Mouse (Mus musculus) MEL (cell line): ENCODE measurements around the gene Golga3.

ENCODE experiments used
- CTCF ChIP-seq, 3 experiments: IDR thresholded peaks in 2 of 3; conservative IDR thresholded peaks in 1 of 3; 2 replicates each; pipeline ENCODE4 v1.5.1; 2011 to 2012; ENCODE audit warnings: low read length in 3 of 3, low read depth in 2 of 3, mild to moderate bottlenecking in 2 of 3, improper control_type of control experiment in 1 of 3, inconsistent platforms in 1 of 3, mixed read lengths in 1 of 3, moderate library complexity in 1 of 3; ENCODE audit not compliant: control insufficient read depth in 1 of 3, insufficient read depth in 1 of 3, poor library complexity in 1 of 3, severe bottlenecking in 1 of 3
- EP300 ChIP-seq, 2 experiments: IDR thresholded peaks; 2 replicates each; pipeline ENCODE4 v1.6.1; 2011; ENCODE audit warnings: improper control_type of control experiment in 2 of 2, low read length in 2 of 2, low read depth in 1 of 2, mild to moderate bottlenecking in 1 of 2
- ETS1 ChIP-seq: IDR thresholded peaks from 2 replicates; pipeline ENCODE4 v1.6.1; 2012; ENCODE audit warnings: low read depth, mild to moderate bottlenecking, inconsistent platforms, low read length, improper control_type of control experiment, moderate library complexity
- GATA1 ChIP-seq: IDR thresholded peaks from 2 replicates; pipeline ENCODE4 v1.6.1; 2011; ENCODE audit warnings: low read depth, low read length, improper control_type of control experiment
- MYC ChIP-seq: IDR thresholded peaks from 2 replicates; pipeline ENCODE4 v1.6.1; 2011; ENCODE audit warnings: low read depth, mild to moderate bottlenecking, low read length, improper control_type of control experiment, moderate library complexity
- POLR2A ChIP-seq, 2 experiments: IDR thresholded peaks; 2 replicates each; pipeline ENCODE4 v1.6.1; 2011 to 2012; ENCODE audit warnings: low read length in 2 of 2, mild to moderate bottlenecking in 2 of 2, control low read depth in 1 of 2, improper control_type of control experiment in 1 of 2, low read depth in 1 of 2, moderate library complexity in 1 of 2; ENCODE audit not compliant: control insufficient read depth in 1 of 2, insufficient read depth in 1 of 2, poor library complexity in 1 of 2
- POLR2AphosphoS2 ChIP-seq: IDR thresholded peaks from 2 replicates; pipeline ENCODE4 v1.6.1; 2011; ENCODE audit warnings: low read length, improper control_type of control experiment
- SIN3A ChIP-seq: IDR thresholded peaks from 2 replicates; pipeline ENCODE4 v1.6.1; 2012; ENCODE audit warnings: low read length, improper control_type of control experiment, inconsistent platforms
- TAL1 ChIP-seq: IDR thresholded peaks from 2 replicates; pipeline ENCODE4 v1.6.1; 2012; ENCODE audit warnings: mild to moderate bottlenecking, inconsistent platforms, low read length, moderate library complexity, mixed read lengths
- TCF12 ChIP-seq: IDR thresholded peaks from 2 replicates; pipeline ENCODE4 v1.6.1; 2014; ENCODE audit warnings: low read depth, mild to moderate bottlenecking, inconsistent platforms, low read length, improper control_type of control experiment, moderate library complexity

DNA sequence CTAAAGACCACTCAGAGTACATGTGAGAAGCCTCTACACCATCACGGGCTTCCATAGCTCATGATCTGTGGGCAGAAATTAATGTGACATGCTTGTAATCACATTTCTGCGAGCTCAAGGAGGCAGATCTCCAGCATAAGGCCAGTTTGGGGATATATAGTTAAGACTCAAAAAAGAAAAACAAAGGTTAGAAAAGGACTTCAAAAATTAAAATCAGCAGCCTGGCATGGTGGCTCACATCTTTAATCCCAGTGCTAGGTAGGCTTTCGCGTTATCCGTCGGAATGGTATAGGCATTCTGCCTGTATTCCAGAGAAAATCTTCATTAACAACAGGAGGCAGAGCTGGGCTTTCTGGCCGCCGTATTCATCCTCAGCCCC lies 53.9 kb downstream of the Golga3 start:
- TF ChIP-seq POLR2AphosphoS2, result no peak
- no peak for TF ChIP-seq ETS1
- TF ChIP-seq TCF12, result no peak
- no peak for TF ChIP-seq CTCF (IDR thresholded peaks at IDR 0.05 in 2 of 3, conservative IDR thresholded peaks at IDR 0.05 in 1 of 3; ENCODE audit: control insufficient read depth in 1 of 3, insufficient read depth in 1 of 3, low read depth in 2 of 3, low read length in 3 of 3, poor library complexity in 1 of 3, severe bottlenecking in 1 of 3)
- no peak for TF ChIP-seq MYC
- no peak for TF ChIP-seq EP300 (IDR thresholded peaks at IDR 0.05; ENCODE audit: low read depth in 1 of 2, low read length in 2 of 2)
- TF ChIP-seq POLR2A (IDR thresholded peaks at IDR 0.05; ENCODE audit: control insufficient read depth in 1 of 2, insufficient read depth in 1 of 2, low read depth in 1 of 2, low read length in 2 of 2, poor library complexity in 1 of 2), result no peak
- no peak for TF ChIP-seq GATA1
- no peak for TF ChIP-seq SIN3A
- TF ChIP-seq TAL1, result no peak
